Mouse (Mus musculus): Measurements from ENCODE around the gene Apobec2.

DNA sequence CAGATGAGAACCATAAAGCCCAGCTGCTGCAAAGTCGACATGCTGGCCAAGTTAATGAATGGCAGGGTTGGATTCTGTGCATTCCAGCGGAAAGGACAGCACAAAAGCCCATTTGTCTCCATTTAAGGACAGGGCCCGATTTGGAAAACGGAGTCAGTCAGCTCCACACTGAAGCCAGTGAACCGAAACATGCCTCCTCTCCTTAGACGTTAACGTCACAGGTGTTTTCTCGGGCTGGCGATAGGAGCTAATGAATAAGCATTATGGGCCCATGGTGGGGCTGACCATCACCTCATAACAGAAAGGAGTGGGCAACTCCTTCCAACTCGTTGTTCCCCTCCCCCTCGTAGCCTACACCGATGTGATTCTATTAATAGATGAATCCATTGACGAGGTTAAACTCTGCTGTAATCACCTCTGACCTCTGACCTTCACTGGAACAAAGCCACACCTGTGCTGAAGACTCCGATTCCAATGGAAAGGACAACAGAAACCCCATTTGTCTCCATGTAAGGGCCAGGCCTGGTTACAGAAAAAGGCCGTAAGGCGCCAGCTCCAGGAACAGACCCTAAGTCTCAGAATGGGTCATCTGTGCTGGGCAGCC is 10.9 kb upstream of the Apobec2 start:
- TF ChIP-seq POLR2A (IDR thresholded peaks at IDR 0.05; ENCODE audit: insufficient read length, low read depth) (no peak), MAX (IDR thresholded peaks at IDR 0.05; ENCODE audit: low read depth) (no peak), USF1 (IDR thresholded peaks at IDR 0.05; ENCODE audit: low read depth) (no peak), E2F4 (IDR thresholded peaks at IDR 0.05; ENCODE audit: insufficient read depth) (no peak), TCF12 (IDR thresholded peaks at IDR 0.05; ENCODE audit: insufficient read depth, poor library complexity, severe bottlenecking) (no peak), CEBPB (IDR thresholded peaks at IDR 0.05; ENCODE audit: insufficient read depth, poor library complexity, severe bottlenecking) (no peak), POLR2AphosphoS2 (IDR thresholded peaks at IDR 0.05; ENCODE audit: insufficient read length, low read depth) (no peak), SRF (IDR thresholded peaks at IDR 0.05; ENCODE audit: control insufficient read depth, insufficient read length, low read depth) (no peak), MYOD1 (IDR thresholded peaks at IDR 0.05; ENCODE audit: control insufficient read depth in 1 of 3, insufficient read length in 2 of 3, low read depth in 2 of 3) (no peak), TCF3 (IDR thresholded peaks at IDR 0.05; ENCODE audit: insufficient read length, low read depth) (no peak), MYOG (IDR thresholded peaks at IDR 0.05; ENCODE audit: control insufficient read depth in 1 of 3, insufficient read depth in 1 of 3, insufficient read length in 2 of 3, low read depth in 2 of 3) (no peak)

All from myocyte (in vitro differentiated cells).